Mouse (Mus musculus): ENCODE data around the gene Gm11020.

The Gm11020 gene

DNA sequence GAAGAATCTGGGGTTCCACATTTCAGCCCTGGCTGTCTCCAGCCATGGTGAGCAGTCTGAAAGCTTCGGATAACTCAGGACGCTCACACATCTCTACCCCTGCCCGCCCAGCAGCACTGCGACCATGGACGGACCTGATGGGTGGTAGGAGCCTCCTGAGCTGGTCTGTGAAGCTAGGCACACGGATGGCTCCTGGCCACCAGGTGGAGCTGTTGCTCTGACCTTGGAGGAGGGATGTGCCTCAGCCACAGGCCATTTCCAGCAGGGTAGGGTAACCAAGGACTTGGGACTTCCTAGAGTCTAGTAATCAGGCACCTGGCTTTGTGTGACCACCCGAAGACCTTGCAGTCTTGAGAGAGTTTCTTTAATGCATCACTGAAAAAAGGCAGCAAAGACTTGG is 22.6 kb downstream of the Gm11020 start:
- peak; percentile 82 to 87 for DNase-seq

DNA sequence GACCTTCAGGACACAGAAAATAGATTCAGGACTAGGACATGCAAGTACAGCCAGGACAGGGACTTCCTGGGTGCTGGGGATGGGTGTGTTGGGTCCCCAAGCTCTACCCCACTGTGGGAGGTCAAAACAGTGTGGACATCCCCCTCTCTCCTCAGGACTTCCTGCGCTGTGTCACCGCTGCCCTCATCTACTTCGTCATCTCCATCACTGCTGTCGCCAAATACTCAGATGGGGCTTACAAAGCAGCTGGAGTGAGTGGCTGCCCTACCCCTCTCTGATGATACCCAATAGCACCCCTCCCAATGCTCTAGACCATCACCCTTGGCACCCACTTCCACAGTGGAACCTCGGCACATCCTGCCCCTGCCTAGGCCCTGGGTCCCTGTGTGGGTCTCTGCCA is 23.3 kb downstream of the Gm11020 start:
- DNase-seq: no peak

DNA sequence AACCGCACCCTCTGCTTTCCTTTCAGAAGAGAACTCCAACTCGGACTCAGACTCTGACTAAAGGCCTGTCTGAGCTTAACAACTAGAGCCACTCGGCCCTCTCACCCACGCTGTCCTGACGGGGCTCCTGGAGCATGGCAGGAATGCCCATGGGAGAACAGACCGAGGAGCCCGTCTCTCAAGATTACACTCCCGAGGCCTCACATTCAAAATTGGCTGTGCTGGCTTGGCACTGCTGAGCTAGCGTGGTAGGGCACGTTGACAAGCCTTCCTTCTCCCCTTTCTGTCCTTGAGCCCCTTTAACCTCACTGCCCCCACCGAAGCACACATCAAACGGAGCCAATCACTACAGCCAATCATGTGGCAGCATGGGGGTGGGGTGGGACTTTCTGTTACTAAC is 25.3 kb downstream of the Gm11020 start:
- no peak for DNase-seq

DNA sequence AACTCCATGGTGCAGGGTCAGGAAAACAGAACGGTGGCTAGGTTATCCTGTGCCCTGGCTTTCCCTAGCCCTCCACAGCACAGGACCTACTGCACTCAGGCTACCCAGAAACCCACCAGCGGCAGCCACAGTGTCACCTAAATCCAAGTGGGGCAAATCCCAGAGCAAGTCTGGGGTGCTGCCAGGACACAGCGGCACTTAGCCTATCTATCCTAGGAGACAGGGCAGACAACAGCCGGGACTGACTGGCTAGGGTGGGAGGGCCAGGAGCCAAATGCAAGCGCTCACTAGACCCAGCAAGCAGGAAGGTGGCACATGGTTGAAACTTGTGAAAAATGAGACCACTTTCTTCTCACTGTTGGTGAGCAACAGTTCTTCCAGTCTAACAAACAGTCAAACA is 27.6 kb downstream of the Gm11020 start:
- no peak for DNase-seq

DNA sequence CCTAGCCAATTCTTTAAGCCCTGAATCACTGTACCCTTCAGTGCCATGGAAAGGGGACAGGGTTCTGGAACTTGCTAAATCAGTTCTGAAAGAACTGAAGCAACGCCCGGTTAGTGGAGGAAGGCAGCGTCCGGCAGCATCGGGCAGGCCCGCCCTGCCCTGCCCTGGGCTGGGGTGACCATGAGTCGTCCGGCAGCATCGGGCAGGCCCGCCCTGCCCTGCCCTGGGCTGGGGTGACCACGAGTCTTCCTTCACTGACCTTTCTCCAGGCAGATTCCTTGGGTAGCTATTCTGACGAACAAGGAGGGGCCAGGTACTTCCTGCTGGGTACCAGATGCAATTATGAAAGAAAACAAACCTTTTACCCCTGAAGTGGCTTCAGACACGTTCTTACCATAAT is 28.7 kb downstream of the Gm11020 start:
- DNase-seq: no peak

DNA sequence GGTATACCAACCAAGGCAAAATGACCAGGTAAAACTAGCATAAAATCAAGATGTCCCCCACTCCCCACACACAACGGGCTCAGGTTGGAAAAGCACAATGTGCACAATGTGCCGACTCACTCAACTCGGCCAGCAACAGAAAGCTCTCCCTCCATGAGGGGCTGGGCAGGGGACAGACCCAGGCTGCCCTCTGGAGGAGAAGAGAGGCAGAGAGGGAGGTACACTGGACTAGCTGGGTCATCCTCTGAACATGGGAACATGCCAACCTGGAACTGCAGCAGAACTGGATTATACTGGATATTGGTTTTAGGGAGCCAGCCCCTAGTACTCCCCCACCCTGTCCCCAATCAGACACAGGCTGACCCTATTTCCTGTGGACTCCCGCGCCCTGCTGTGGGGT is 31.8 kb downstream of the Gm11020 start:
- DNase-seq: no peak

DNA sequence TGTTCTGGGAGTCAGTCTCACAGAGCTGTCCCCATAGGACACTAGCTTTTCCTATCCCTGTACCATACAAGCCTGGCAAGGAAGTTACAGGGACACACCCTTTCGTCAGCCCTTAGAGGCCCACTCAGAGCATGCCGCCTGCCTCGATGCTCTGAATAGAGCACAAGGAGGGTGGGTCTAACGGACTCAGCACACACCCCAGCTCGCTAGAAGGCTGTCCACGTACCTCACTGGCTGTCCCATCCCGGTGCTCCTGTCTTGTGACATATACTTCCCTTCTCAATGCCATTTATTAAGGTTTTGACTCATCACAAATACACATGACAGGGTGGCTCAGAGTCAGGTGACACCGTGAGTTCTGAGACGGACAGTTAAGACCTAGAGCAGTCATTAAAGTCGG is 33.1 kb downstream of the Gm11020 start:
- DNase-seq: no peak

DNA sequence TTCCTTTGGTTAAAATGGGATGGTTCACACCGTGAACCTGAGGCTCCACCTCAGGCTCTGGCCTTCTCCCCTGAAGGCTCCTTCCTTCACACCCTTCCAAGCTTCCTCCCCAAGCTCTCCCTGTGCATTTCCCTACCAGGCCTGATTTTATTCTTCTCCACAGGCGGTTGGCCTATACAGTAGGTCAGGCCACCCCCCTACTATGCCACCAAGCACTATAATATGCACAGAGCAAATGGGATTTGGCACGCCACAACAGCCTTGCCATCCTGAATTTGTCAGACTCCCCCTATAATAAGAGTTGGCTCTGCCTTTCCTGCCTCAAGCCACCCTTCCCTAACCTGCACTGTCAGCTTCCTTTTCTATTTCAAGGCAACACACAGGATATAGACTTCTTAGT is 37.3 kb downstream of the Gm11020 start:
- DNase-seq: no peak

DNA sequence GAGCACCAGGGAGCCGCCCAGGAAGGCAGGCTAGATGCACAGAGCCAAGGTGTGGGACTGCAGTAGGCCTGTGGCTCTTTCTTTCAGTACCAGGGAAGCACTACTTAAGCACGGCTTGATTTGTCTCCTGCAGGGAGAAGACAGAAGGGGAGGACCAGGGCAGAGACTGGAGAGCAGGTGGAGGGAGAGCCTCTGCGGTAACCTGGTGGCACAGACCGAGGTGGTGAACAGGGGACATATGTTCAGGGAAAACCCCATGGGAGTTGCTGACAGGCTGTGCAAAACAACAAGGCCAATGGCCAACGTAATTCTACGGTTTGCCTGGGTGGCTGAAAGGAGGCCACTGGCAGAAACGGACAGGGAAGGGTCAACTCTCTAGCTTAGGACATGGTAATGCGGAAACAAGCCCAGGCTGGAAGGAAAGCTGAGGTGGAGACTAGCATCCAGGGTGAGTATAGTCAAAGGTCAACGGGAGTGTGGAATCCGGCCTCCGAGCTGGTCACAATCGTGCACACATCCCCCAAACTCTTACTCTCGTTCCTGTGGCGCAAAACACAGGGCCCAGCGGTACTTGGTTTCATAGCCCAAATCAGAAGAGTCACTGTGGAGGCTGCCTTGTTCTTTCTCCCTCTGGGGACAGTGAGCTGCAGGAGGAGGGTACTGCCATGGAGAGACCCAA is 38.5 kb downstream of the Gm11020 start:
- no peak for DNase-seq

DNA sequence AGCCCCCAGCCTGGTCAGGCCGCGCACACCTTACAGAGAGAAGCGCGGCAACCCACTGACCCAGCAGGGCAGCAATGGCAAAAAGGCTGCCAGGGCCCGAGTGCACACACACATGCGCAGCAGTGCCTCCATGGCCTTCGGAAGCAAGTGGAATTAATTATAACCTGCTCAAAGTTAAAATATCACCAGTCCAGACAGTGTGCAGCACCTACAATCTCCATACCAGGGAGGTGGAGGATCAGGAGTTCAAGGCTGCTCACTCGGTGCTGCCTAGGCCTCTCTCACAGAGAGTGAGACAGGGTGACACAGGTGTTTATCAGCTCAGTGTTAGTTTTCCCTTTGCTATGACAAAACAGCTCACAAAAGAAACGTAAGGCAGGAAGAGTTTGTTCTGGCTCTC is 44.3 kb downstream of the Gm11020 start:
- no peak for DNase-seq

DNA sequence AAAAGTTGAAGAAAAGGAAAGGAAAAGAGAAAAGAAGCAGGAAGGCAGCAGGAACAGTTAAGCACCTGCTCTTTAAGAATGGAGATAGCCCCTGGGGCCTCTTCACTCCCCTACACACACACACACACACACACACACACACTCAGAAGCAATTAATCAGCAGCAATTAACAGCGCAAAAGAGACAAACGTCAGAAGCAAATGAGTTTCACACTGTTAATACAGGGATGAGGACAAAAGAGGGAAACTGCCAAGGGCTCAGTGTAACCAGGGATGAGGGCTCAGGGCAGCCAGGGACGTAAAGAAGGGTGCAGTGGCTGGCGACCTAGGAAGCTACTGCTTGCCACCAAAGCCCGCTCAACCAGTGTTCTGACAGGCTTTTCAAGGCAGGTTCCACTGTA is 46.0 kb downstream of the Gm11020 start:
- no peak for DNase-seq

DNA sequence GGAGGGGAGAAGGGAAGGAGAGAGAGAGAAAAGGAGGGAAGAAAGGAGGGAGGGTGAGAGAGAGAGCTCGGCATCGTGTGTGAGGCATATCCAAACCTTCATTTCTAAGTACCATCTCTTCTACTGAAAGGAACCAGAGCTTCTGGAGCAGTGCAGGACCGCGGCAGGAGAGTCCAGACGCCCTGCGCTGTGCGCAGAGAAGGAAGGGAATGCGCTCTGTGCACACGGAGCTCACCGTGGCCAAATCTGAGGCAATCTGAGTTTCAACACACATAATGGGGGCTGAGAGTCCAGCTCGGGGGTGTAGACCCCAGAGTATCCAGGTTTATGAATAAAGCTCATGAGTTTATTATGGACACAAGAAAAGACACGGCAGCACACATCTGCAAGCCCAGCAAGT is 48.2 kb downstream of the Gm11020 start:
- no peak for DNase-seq

DNA sequence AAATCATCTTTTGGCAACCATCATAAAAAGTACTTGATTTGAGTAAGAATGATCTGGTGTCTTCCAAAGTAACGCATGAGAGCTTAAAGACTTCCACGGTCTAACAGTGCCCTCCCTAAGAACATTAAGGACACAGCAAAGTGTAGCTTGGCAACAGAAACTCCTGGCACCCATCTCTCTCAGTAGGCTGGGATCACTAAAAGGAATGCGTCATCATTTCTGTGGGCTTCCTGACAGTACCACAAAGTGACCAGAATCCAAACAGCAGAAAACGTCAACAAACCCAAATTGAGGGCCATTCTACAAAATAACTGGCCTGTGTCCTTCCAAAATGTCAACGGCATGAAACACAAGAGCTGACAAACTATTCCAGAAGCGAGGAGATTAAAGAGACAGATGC is 48.7 kb downstream of the Gm11020 start:
- no peak for DNase-seq

DNA sequence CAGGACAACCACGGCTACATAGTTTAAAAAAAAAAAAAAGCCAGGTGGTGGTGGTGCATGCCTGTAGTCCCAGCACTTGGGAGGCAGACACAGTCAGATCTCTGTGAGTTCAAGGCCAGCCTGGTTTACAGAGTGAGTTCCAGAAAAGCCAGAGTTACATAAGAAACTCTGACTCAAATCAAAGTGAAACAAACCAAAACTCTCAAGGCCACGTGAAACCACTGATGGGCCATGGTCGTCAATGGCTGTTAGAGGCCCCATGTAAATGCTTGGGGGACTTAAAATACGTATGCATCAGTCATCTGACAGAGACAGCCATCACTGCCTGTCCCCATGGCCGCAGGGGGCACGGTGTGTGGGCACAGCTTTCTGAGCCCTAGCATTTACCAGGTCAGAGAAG is 49.8 kb downstream of the Gm11020 start:
- no peak for DNase-seq
